Mouse (Mus musculus) effector memory CD4-positive, alpha-beta T cell, adult 5 months (primary cell): ENCODE results near the gene Ubfd1. TPM values are rescaled to one million over a fixed set of nuclear protein-coding genes. Genes with fewer than 3 reads are reported as not detected.

Experiments
- polyA plus RNA-seq: library from polyadenylated mRNA; unstranded; fragments of 100-300 nt; shearing (Covaris generic); gene quantifications from one replicate; pipeline ENCODE4 v1.2.1, GENCODE M21; 2017

Gene Ubfd1
- polyA plus RNA-seq, result 49.5 TPM

DNA sequence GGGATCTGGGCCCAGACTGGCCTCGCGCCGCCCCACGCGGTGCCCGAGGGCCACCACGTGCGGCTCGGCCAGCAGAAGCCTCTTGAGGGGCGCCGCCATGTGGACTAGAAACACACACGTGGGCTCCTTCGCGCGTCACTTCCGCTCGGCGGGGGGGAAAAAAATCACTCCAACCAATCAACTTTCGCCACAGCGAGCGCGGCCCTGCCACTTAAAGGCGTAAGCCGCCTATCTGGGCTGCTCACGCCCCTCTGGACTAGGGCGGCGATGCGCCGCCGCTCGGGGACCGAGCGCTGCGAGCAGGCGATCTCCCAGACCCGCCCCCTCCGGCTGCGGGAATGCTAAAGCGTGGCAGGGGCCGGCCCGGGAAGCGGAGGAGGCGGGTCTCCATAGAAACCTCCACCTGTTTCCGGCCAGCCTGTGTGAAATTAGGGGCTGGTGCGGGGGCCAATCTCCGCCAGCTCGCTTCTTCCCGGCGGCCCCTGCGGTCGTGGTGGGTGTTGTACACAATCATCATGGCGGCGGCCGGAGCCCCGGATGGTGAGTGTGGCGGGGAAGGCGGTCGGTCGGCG is at the start of gene Ubfd1, which contains the start of gene Ears2:
Gene Ubfd1 (plus strand): TSS at position 231 of the 572 bp plus-strand sequence.
Gene Ears2 (minus strand): TSS at position 319 of the 572 bp plus-strand sequence.

DNA sequence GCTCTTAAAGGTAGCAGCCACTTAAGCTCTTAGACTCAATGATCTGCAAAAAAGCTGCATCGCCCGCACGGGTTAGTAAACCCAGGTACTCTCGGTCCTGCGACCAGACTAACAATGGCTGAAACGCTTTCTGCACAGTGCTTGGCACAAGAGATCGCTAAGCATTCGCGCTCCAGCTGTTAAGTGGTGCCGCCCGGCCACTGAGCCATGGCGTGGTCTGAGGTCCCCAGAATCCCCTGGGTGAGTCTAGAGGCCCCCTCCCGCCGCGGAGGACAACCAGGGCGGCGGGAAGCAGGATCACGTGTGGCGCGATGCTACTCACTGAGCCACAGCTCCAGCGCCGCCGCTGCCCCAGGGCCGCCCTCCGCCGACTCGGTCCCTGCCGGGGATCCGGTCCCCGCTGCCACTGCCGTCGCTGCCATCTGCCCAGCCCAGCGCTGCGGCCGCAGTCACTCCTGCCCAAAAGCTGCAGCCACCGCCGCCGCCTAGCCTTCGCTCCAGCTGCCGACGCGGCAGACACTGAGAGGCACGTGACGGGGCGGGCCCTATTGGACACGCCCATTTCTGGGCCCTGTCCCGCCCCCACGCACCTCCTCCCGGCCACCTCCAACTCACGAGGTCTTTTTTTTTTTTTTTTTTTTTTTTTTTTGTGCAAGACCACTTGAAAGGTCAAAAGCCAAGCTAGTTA is 46.2 kb upstream of the Ubfd1 start, which contains the start of gene Gga2:
Gene Gga2 (minus strand): TSS at position 556 of the 688 bp plus-strand sequence.

DNA sequence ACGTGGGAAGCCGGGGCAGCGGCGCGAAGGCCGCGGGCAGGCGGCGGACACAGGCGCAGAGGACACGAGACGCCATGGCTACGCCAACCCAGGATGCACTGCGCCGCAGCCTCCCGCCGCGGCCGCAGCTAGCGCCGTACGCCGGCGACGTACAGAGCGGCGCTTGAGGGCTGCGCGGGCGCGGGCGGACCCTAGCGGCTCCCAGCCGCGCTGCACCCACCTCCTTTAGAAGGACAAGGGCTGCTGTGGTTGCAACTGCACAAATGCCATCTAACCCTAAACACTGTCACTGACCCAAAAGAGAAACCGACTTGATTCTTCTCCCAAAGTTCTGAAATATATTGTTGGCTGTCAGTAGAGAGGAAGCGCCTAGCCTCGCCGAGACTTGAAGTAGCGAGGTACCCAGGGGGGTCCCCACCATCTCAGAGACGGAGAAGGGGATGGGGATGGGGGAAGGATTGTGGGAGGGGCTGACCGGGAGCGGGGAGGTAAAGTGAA is 34.8 kb downstream of the Ubfd1 start, which contains the start of gene Ndufab1:
Gene Ndufab1 (minus strand): TSS at position 140 of the 498 bp plus-strand sequence.

Other genes with a start within 250 kb of the Ubfd1 start
- gene Scnn1b, start 202.1 kb upstream of the Ubfd1 start, polyA plus RNA-seq, result 0.15 TPM
- 10.2 TPM for gene Cog7, start 85.5 kb upstream of the Ubfd1 start, polyA plus RNA-seq
- 5.5 TPM for gene Gga2, start 46.0 kb upstream of the Ubfd1 start, polyA plus RNA-seq
- gene Ears2, start 88 bp downstream of the Ubfd1 start, polyA plus RNA-seq, result 13.3 TPM
- 130 TPM for gene Ndufab1, start 34.7 kb downstream of the Ubfd1 start, polyA plus RNA-seq
- gene Palb2, start 65.8 kb downstream of the Ubfd1 start, polyA plus RNA-seq, result 3.4 TPM
- gene Dctn5, start 65.9 kb downstream of the Ubfd1 start, polyA plus RNA-seq, result 76.0 TPM
- gene Plk1, start 92.3 kb downstream of the Ubfd1 start, polyA plus RNA-seq, result 0.51 TPM
- not detected for gene Ern2, start 119.0 kb downstream of the Ubfd1 start, polyA plus RNA-seq
- not detected for gene Chp2, start 152.3 kb downstream of the Ubfd1 start, polyA plus RNA-seq
- gene Prkcb, start 221.6 kb downstream of the Ubfd1 start, polyA plus RNA-seq, result 140 TPM